Mouse (Mus musculus) embryonic facial prominence, embryonic 14.5 days (tissue): ENCODE data around the gene Bok. TPM values are rescaled to one million over a fixed set of nuclear protein-coding genes. Genes with fewer than 3 reads are reported as not detected.
"Not testable (repeated sequence)": the region's sequence is repeated elsewhere in the genome, so short reads cannot be mapped to it uniquely, and the experiment has no call there.

ENCODE experiments used
- ATAC-seq: fragments of 200-750 bp; cut with Nextera tagmentation; 2 replicates; pipeline ENCODE4 v1.8.0; 2017; ENCODE audit warnings: low read depth, moderate number of reproducible peaks, moderate TSS enrichment
- DNase-seq: peaks from one replicate; pipeline ENCODE4 v3.0.0-alpha.2; 2015; ENCODE audit warnings: low spot score
- H3K27ac ChIP-seq: fragments of 300-500 bp; sonication (generic); replicated peaks from 2 replicates; pipeline ENCODE4 v1.5.1; 2014; ENCODE audit warnings: low read depth, mild to moderate bottlenecking, low read length, moderate library complexity
- H3K27me3 ChIP-seq: fragments of 300-500 bp; sonication (generic); replicated peaks from 2 replicates; pipeline ENCODE4 v1.6.1; 2014; ENCODE audit warnings: low read length; ENCODE audit not compliant: control insufficient read depth, insufficient read depth
- H3K36me3 ChIP-seq: fragments of 300-500 bp; sonication (generic); 2 replicates; pipeline ENCODE4 v1.6.1; 2014; ENCODE audit warnings: low read length, mixed read lengths; ENCODE audit not compliant: control insufficient read depth, insufficient read depth
- H3K4me1 ChIP-seq: fragments of 300-500 bp; sonication (generic); 2 replicates; pipeline ENCODE4 v1.6.1; 2014; ENCODE audit warnings: antibody characterized with exemption, low read length; ENCODE audit not compliant: control insufficient read depth, insufficient read depth
- H3K4me2 ChIP-seq: fragments of 300-500 bp; sonication (generic); 2 replicates; pipeline ENCODE4 v1.6.1; 2014; ENCODE audit warnings: low read depth, mild to moderate bottlenecking, low read length, moderate library complexity, mixed read lengths
- H3K4me3 ChIP-seq: fragments of 300-500 bp; sonication (generic); 2 replicates; pipeline ENCODE4 v1.5.1; 2014; ENCODE audit warnings: low read depth, mild to moderate bottlenecking, low read length
- H3K9ac ChIP-seq: fragments of 300-500 bp; sonication (generic); 2 replicates; pipeline ENCODE4 v1.6.1; 2014; ENCODE audit warnings: low read depth, mild to moderate bottlenecking, low read length, moderate library complexity, mixed read lengths
- H3K9me3 ChIP-seq: fragments of 300-500 bp; sonication (generic); 2 replicates; pipeline ENCODE4 v1.6.1; 2016; ENCODE audit warnings: low read length; ENCODE audit not compliant: control insufficient read depth
- WGBS: fragments of 180-500 bp; shearing (Covaris S2); extraction: QIAGEN DNeasy Blood & Tissue Kit; methylation state at CpG from one replicate; pipeline ENCODE4 v1.1.7; 2014; 5-methylcytosine and 5-hydroxymethylcytosine counted together
- polyA plus RNA-seq: library from polyadenylated mRNA; unstranded; fragments of >200 nt; fragmentation: Nextera tagmentation; extraction: Ambion mirVana; gene quantifications from 2 replicates; pipeline ENCODE4 v1.2.1, GENCODE M21; 2014

Gene Bok
- polyA plus RNA-seq, 1 experiment from 2014 or later: 42.8 TPM

DNA sequence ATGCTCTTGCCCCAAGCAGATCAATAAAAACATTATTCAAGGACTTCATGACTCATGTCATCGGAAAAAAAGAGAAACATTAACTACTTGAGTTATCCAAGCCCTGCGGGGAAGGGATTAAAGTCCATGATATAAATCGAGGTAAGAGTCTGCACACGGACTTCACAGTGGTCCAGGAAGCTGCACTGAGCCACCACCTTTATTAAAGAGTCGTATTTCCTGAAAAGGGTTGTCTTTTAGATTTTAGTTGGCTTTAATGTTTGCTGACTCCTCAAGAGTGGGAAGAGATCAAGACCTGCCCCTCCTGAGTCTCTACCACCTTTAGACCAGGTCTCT, 28.5 kb upstream of the Bok start:
- Histone ChIP-seq H3K4me3 (no peak overlapping the region), H3K27ac (no peak overlapping the region), H3K27me3 (no peaks in the 10 kb centered on the region), H3K36me3 (no peaks in the 10 kb centered on the region), H3K4me1 (no peaks in the 10 kb centered on the region), H3K9ac (no peak overlapping the region), H3K9me3 (0 out of 2 replicates have a peak, but pooled peaks cover 5% of the 10 kb centered on the region), H3K4me2 (no peak overlapping the region)
- ATAC-seq: no peak
- WGBS: 75% methylated on average over 5 of the region's 5 CpGs
- no peak for DNase-seq

DNA sequence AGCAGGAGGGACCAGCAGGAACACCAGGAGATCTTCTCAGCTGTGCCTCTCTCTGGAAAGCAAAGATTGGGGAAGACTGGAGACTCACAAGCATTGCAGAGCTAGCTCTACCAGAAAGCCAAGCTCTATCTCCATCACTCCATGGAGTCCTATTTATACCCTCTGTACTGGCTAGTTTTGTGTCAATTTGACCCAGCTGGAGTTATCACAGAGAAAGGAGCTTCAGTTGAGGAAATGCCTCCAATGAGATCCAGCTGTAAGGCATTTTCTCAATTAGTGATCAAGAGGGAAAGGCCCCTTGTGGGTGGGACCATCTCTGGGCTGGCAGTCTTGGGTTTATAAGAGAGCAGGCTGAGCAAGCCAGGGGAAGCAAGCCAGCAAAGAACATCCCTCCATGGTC, 26.9 kb upstream of the Bok start, which contains the start of gene Stk25:
Stk25 (minus strand) TSS at position 101 of the 400 bp plus-strand sequence.
- DNase-seq, H3K27ac ChIP-seq, H3K9ac ChIP-seq, H3K4me3 ChIP-seq, H3K4me1 ChIP-seq, H3K36me3 ChIP-seq, H3K9me3 ChIP-seq, H3K4me2 ChIP-seq, ATAC-seq, H3K27me3 ChIP-seq: not testable (repeated sequence)

- Histone ChIP-seq H3K27me3 (no peaks in the 10 kb centered on the region), H3K4me1 (no peaks in the 10 kb centered on the region; the same call in 1 of the 2 replicates), H3K9me3 (no peaks in the 10 kb centered on the region), H3K36me3 (no peaks in the 10 kb centered on the region), H3K9ac (no peak overlapping the region), H3K27ac (no peak overlapping the region), H3K4me3 (no peak overlapping the region), H3K4me2 (no peak overlapping the region; the same call in 1 of the 2 replicates)
- DNase-seq (no peak), ATAC-seq (no peak)
- WGBS: 30% methylated on average over 13 of the region's 13 CpGs
These were observed 17.6 kb upstream of the Bok start for GRCm38 (mm10) chr1:93667760-93668400.

DNA sequence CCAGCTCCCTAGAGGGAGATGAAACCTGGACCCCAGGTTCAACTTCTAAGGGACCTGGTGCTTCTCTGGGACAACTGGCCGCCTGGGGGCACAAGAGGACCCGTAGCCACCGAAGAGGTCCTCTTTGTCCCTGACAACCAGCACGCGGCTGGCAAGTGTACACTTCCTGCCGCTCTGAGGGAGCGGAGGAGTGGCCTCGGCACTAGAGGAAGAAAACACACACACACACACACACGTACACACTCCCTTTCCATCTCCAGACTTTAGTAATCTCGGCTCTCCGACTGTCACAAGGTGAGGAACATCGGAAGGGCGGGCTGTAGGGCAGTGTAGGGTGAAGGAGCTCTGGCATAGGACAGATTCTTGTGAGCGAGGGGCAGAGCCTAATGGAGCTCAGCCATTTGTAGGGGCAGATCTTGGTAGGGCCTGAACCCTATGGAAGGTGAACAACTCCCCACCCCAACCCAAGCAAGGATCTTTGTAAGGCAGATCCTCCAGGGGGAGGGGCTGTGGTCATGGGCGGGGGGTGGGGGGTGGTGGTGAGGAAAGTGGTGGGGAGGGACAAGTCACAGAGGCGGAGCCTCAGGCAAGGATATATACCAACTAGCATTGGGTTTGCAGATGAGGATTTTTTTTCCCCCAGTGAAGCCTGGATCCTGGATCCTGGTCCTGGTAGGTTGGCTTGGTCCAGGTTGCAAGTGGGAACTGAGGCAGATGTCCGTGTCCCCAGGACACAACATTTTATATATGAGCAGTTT, 16.5 kb upstream of the Bok start:
- Histone ChIP-seq H3K4me2 (peak overlapping the region; percentile 53), H3K27me3 (no peaks in the 10 kb centered on the region), H3K27ac (peak overlapping the region; percentile 24; the same call in 1 of the 2 replicates), H3K4me1 (no peaks in the 10 kb centered on the region; the same call in 1 of the 2 replicates), H3K9ac (peak overlapping the region; percentile 57), H3K4me3 (peak overlapping the region; percentile 31), H3K36me3 (no peaks in the 10 kb centered on the region), H3K9me3 (no peaks in the 10 kb centered on the region)
- ATAC-seq (peak; percentile 89), DNase-seq (peak; percentile 90)
- 11% methylated on average over 16 of the region's 17 CpGs for WGBS

DNA sequence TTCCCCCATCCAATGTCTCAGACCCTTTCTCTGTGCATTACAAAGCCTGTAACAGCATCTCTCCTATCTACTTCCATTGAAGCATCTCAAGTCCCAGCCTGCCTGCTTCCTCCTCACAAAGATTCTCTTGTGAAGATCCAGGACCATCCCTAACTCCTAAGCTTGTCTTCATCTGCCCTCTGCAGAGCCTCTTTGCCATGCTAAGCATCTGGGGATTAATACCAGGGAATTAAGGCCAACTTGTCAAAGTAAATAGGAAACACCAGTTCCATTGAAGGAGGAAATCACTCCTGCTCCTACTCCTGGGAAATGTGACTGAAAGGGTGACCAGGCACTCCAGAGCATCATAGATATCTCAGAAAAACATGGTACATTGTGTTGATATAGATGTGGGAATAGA, 15.5 kb upstream of the Bok start:
- Histone ChIP-seq H3K27me3 (no peaks in the 10 kb centered on the region), H3K4me3 (no peak overlapping the region), H3K4me1 (no peaks in the 10 kb centered on the region; the same call in 1 of the 2 replicates), H3K9me3 (no peaks in the 10 kb centered on the region), H3K36me3 (no peaks in the 10 kb centered on the region), H3K9ac (no peak overlapping the region), H3K4me2 (no peak overlapping the region), H3K27ac (no peak overlapping the region)
- DNase-seq (no peak), ATAC-seq (no peak)

DNA sequence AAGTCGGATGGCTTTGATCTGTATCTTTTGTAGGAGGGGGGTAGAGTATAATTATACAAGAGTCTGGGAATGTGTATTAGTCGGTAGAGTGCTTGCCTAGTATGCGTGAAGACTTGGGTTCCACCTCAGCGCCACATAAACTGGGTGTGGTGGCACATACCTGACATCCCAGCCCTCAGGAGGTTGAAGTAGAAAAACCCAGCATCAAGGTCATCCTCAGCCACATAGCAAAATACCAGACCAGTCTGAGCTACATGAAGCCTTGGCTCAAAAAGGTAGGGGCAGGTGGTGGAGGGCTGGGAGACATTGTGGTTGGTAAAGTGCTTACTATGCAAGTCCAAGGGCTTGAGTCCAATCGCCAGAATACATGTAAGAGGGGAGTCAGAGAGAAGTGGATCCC, 12.8 kb upstream of the Bok start:
- no peak for ATAC-seq
- Histone ChIP-seq H3K36me3 (no peaks in the 10 kb centered on the region), H3K27ac (no peak overlapping the region), H3K4me3 (no peak overlapping the region), H3K4me1 (no peaks in the 10 kb centered on the region; the same call in 1 of the 2 replicates), H3K9ac (no peak overlapping the region), H3K27me3 (no peaks in the 10 kb centered on the region), H3K4me2 (no peak overlapping the region), H3K9me3 (no peaks in the 10 kb centered on the region)
- no peak for DNase-seq
- 90% methylated on average over 5 of the region's 5 CpGs for WGBS

DNA sequence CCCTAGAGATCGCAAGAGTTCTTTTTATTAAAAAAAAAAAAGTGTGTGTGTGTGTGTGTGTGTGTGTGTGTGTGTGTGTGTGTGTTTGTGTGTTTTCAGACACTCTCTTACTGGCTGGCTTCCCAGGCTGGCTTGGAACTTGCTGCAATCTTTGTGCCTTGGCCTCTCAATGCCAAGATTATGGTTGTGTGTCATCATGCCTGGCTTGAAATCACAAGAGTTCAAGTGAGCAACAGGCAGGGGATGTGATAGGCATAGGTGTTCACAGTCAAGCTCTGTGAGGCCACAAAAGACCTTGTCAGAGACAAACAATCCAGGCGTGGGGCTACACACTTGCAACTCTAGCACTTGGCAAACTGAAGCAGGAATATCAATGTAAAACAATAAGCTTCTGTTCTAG, 7.1 kb upstream of the Bok start:
- H3K4me1 ChIP-seq: no peaks in the 10 kb centered on the region
- 62% methylated on average over 2 of the region's 2 CpGs for WGBS
- no peaks in the 10 kb centered on the region for H3K9me3 ChIP-seq
- no peak overlapping the region for H3K4me3 ChIP-seq
- H3K9ac ChIP-seq: no peak overlapping the region
- no peak overlapping the region for H3K27ac ChIP-seq
- no peak overlapping the region for H3K4me2 ChIP-seq
- H3K36me3 ChIP-seq: no peaks in the 10 kb centered on the region
- ATAC-seq (no peak), DNase-seq (peak; percentile 24)
- H3K27me3 ChIP-seq: no peaks in the 10 kb centered on the region

DNA sequence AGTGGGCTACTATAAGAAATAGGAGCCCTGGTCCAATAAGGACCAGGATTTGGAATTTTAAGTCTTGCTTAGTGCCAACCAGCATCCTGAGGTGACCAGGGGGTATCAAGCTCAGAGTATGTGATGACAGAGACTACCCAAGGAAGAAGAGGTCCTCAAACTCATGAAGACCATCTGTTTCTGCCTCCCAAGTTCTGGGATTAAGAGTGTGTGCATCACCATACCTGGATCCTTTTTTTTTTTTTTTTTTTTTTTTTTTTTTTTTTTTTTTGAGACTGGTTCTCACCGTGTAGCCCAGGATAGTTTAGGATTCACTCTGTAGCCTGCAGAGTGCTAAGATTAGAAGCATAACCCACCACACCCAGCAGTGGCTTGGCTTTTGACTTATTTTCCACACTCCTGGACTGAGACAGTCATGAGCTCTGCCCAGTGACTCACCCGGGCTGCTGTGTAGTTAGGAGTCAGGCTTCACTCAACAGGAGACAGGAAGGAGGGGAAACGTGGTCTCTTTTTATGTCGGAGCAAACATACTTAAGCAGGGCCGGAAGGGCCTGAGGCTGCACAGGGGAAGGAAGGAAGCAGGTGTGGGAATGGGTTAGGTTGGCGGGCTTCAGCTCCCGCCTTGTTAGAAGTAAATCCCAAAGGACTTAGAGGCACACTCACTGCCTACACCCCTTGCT, 5.4 kb upstream of the Bok start:
- H3K4me3 ChIP-seq: no peak overlapping the region
- no peaks in the 10 kb centered on the region for H3K9me3 ChIP-seq
- H3K27ac ChIP-seq: no peak overlapping the region
- no peak overlapping the region for H3K9ac ChIP-seq
- no peak overlapping the region for H3K4me2 ChIP-seq
- DNase-seq: peak; percentile 54
- no peaks in the 10 kb centered on the region for H3K4me1 ChIP-seq
- no peaks in the 10 kb centered on the region for H3K36me3 ChIP-seq
- 55% methylated on average over 7 of the region's 7 CpGs for WGBS
- no peaks in the 10 kb centered on the region for H3K27me3 ChIP-seq
- no peak for ATAC-seq
